In the genomic region with DNA sequence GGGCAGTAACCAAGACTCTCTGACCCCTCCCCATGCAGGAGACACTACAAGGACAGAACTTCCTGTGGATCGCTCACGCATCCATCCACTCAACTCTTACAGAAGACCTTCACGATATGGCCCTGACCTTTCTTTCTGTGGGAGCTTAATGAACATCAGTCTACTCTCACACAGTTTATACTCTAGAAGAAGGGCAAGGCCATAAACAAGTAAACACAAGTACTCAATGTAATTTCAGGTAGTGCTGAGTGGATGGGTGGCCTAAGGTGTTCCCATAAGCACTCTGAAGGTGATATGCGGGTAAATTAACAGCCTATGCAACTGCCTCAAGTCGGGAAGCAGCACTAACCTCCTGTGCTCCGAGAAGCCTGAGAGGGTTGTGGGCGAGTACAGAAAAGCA, we compare ENCODE assay signal across 8 mouse cellular contexts. TPM values are rescaled to one million over a fixed set of nuclear protein-coding genes. Genes with fewer than 3 reads are reported as not detected.
DNase-seq lines count a peak whose midpoint lies in the region; ATAC-seq and TF ChIP-seq lines count a peak whose summit lies in the region.

No protein-coding gene starts in this region.

- 78% methylated on average over 7 of the region's 7 CpGs for WGBS in embryonic facial prominence, embryonic 14.5 days
- 76% methylated on average over 7 of the region's 7 CpGs for WGBS in intestine, embryonic 14.5 days
- WGBS in midbrain, postnatal 0 days: 82% methylated on average over 7 of the region's 7 CpGs

- peak overlapping the region; percentile 83 for H3K9ac ChIP-seq in embryonic facial prominence, embryonic 14.5 days (ENCODE audit: low read depth, low read length)
- H3K9ac ChIP-seq in intestine, embryonic 14.5 days (ENCODE audit: low read length): peak overlapping the region; percentile 73
- H3K9ac ChIP-seq in midbrain, postnatal 0 days (replicated peaks; ENCODE audit: low read length, poor library complexity, severe bottlenecking): peak overlapping the region; percentile 36; the same call in 1 of the 2 replicates

- H3K4me2 ChIP-seq in embryonic facial prominence, embryonic 14.5 days (ENCODE audit: low read depth, low read length): peak overlapping the region; percentile 84
- H3K4me2 ChIP-seq in intestine, embryonic 14.5 days (ENCODE audit: low read length): peak overlapping the region; percentile 79
- H3K4me2 ChIP-seq in midbrain, postnatal 0 days (ENCODE audit: low read depth, low read length, poor library complexity, severe bottlenecking): peak overlapping the region; percentile 69

- ATAC-seq in embryonic facial prominence, embryonic 14.5 days (ENCODE audit: low read depth): no peak
- ATAC-seq in intestine, embryonic 14.5 days (replicated peaks; ENCODE audit: low FRiP score, low TSS enrichment, low read depth): no peak
- no peak for ATAC-seq in midbrain, postnatal 0 days (ENCODE audit: low FRiP score)

- TF ChIP-seq CTCF in layer of hippocampus, adult 2 months (conservative IDR thresholded peaks at IDR 0.05): no peak
- TF ChIP-seq CTCF in midbrain, postnatal 0 days (IDR thresholded peaks at IDR 0.05): no peak

- peaks cover 35% of the 10 kb centered on the region for H3K36me3 ChIP-seq in embryonic facial prominence, embryonic 14.5 days (ENCODE audit: control insufficient read depth, insufficient read depth, low read length)
- peaks cover 29% of the 10 kb centered on the region for H3K36me3 ChIP-seq in intestine, embryonic 14.5 days (ENCODE audit: control insufficient read depth, insufficient read depth, low read length)
- peaks cover 10% of the 10 kb centered on the region for H3K36me3 ChIP-seq in midbrain, postnatal 0 days (ENCODE audit: insufficient read depth, low read length)

- no peaks in the 10 kb centered on the region for H3K27me3 ChIP-seq in embryonic facial prominence, embryonic 14.5 days (replicated peaks; ENCODE audit: control insufficient read depth, insufficient read depth, low read length)
- H3K27me3 ChIP-seq in intestine, embryonic 14.5 days (replicated peaks; ENCODE audit: control insufficient read depth, insufficient read depth, low read length): no peaks in the 10 kb centered on the region
- H3K27me3 ChIP-seq in midbrain, postnatal 0 days (ENCODE audit: insufficient read depth, low read length): no peaks in the 10 kb centered on the region

- H3K27ac ChIP-seq in layer of hippocampus, adult 2 months: no peak overlapping the region
- H3K27ac ChIP-seq in embryonic facial prominence, embryonic 14.5 days (replicated peaks; ENCODE audit: low read depth, low read length): no peak overlapping the region
- H3K27ac ChIP-seq in intestine, embryonic 14.5 days (ENCODE audit: low read depth): no peak overlapping the region
- H3K27ac ChIP-seq in midbrain, postnatal 0 days (ENCODE audit: low read depth, low read length): no peak overlapping the region

- no peaks in the 10 kb centered on the region for H3K9me3 ChIP-seq in embryonic facial prominence, embryonic 14.5 days (ENCODE audit: control insufficient read depth, low read length)
- no peaks in the 10 kb centered on the region for H3K9me3 ChIP-seq in intestine, embryonic 14.5 days (ENCODE audit: control insufficient read depth, low read length)
- no peaks in the 10 kb centered on the region for H3K9me3 ChIP-seq in midbrain, postnatal 0 days (ENCODE audit: low read length)

- peaks cover 9% of the 10 kb centered on the region for H3K4me1 ChIP-seq in embryonic facial prominence, embryonic 14.5 days (ENCODE audit: control insufficient read depth, insufficient read depth, low read length)
- peaks cover 12% of the 10 kb centered on the region for H3K4me1 ChIP-seq in intestine, embryonic 14.5 days (replicated peaks; ENCODE audit: control insufficient read depth, insufficient read depth, low read length)
- peaks cover 5% of the 10 kb centered on the region; the same call in 1 of the 2 replicates for H3K4me1 ChIP-seq in midbrain, postnatal 0 days (ENCODE audit: insufficient read depth, low read length)

- no peak for DNase-seq in layer of hippocampus, adult 2 months (ENCODE audit: low spot score in 2 of 2)
- no peak for DNase-seq in layer of hippocampus, adult 9-10 months (ENCODE audit: low spot score)
- no peak for DNase-seq in embryonic facial prominence, embryonic 14.5 days (ENCODE audit: low spot score)
- DNase-seq in intestine, embryonic 14.5 days (ENCODE audit: low spot score): no peak
- no peak for DNase-seq in midbrain, postnatal 0 days (ENCODE audit: low spot score)
- DNase-seq in right cerebral cortex, adult 2 months (ENCODE audit: low spot score in 2 of 2): no peak
- DNase-seq in layer of hippocampus, postnatal 10 days (ENCODE audit: low spot score in 2 of 2): no peak
- no peak for DNase-seq in embryo, embryonic 9.5 days (ENCODE audit: extremely low spot score)

- H3K4me3 ChIP-seq in layer of hippocampus, adult 2 months: peak overlapping the region; percentile 92
- peak overlapping the region; percentile 65 for H3K4me3 ChIP-seq in embryonic facial prominence, embryonic 14.5 days (ENCODE audit: low read depth, low read length)
- peak overlapping the region; percentile 68 for H3K4me3 ChIP-seq in intestine, embryonic 14.5 days (ENCODE audit: low read depth, low read length)
- H3K4me3 ChIP-seq in midbrain, postnatal 0 days (ENCODE audit: low read depth, low read length): peak overlapping the region; percentile 50; the same call in 1 of the 2 replicates

RNA-seq across cellular contexts. Expression of a gene that starts 1.1 kb away (rescaled TPM):
- total RNA-seq in layer of hippocampus, adult 2 months (2021): 10 to 100 TPM in 1 of 2 experiments, 1 to 10 TPM in 1; 8.3 to 15.1 TPM
- 38.3 and 42.0 TPM in 2 replicates for polyA plus RNA-seq in embryonic facial prominence, embryonic 14.5 days (2014; fragmentation: Nextera tagmentation; extraction: Ambion mirVana)
- polyA plus RNA-seq in intestine, embryonic 14.5 days (2014; fragmentation: Nextera tagmentation; extraction: Ambion mirVana): 32.9 and 34.3 TPM in 2 replicates
- total RNA-seq in midbrain, postnatal 0 days (2014; rRNA removed): 4.3 and 7.4 TPM in 2 replicates
- 7.3 and 9.0 TPM in 2 replicates for polyA plus RNA-seq in midbrain, postnatal 0 days (2015; fragmentation: Nextera tagmentation; extraction: Ambion mirVana)
- 10 to 100 TPM; 10.2 to 10.6 TPM for total RNA-seq in layer of hippocampus, postnatal 10 days (2021)

RNA-seq across cellular contexts. Expression of a gene that starts 5.5 kb away (rescaled TPM):
- total RNA-seq in layer of hippocampus, adult 2 months (2021): 10 to 100 TPM; 23.7 to 25.1 TPM
- polyA plus RNA-seq in embryonic facial prominence, embryonic 14.5 days (2014; fragmentation: Nextera tagmentation; extraction: Ambion mirVana): 91.1 and 92.9 TPM in 2 replicates
- polyA plus RNA-seq in intestine, embryonic 14.5 days (2014; fragmentation: Nextera tagmentation; extraction: Ambion mirVana): 52.2 and 54.4 TPM in 2 replicates
- 43.7 and 62.3 TPM in 2 replicates for total RNA-seq in midbrain, postnatal 0 days (2014; rRNA removed)
- polyA plus RNA-seq in midbrain, postnatal 0 days (2015; fragmentation: Nextera tagmentation; extraction: Ambion mirVana): 49.3 and 51.6 TPM in 2 replicates
- 10 to 100 TPM; 27.0 to 28.4 TPM for total RNA-seq in layer of hippocampus, postnatal 10 days (2021)
